Mouse (Mus musculus): ENCODE measurements at regions not wholly inside any gene's neighbourhood (a gene's known extent, or its start where the extent isn't known, plus 50 kb on each side); places are given as distances from the start of the nearest gene placed in this dataset.

DNA sequence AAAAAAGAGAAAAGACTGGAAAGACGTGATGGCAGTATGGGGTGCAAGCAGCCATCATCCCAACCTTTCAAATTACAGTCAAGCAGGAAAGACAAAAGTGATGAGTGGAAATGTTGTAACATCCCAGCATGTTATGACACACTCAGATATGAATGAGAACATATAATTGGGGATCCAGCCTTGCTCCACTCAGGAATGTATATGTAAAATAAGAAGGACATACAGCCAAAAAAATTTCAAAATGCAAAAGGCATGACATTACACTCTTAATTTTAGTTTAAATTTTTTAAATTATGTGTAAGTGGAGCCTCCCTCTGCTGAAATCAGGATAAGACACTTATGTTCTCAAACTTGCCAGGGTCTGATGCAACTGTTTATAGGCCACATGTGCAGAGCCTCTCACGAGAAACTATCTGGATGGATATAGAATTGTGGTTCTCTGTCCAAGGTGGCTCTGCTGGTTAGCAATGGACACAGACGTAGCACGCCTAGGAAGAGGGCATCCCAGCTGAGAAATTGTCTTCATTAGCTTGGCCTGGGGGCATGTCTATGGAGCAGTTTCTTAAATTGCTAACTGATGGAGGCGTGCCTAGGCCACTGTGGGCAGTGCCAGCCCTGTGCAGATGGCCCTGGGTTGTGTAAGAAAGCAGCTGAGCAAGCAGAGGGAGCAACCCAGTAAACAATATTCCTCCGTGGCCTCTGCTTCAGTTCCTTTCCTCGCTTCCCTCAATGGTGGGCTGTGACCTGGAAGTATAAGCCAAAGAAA is 171.5 kb upstream of the Usp24 start:
- TF ChIP-seq CHD1 (IDR thresholded peaks at IDR 0.05; ENCODE audit: low read depth, low read length) (no peak), GATA1 (IDR thresholded peaks at IDR 0.05; ENCODE audit: low read depth, low read length) (no peak), RCOR1 (IDR thresholded peaks at IDR 0.05; ENCODE audit: low read depth, low read length) (no peak), USF1 (IDR thresholded peaks at IDR 0.05; ENCODE audit: low read depth, low read length) (no peak), ZNF384 (IDR thresholded peaks at IDR 0.05; ENCODE audit: low read depth, low read length) (no peak), SIN3A (IDR thresholded peaks at IDR 0.05; ENCODE audit: low read length) (no peak), POLR2A (IDR thresholded peaks at IDR 0.05; ENCODE audit: control insufficient read depth in 1 of 2, insufficient read depth in 1 of 2, low read depth in 1 of 2, low read length in 2 of 2, poor library complexity in 1 of 2) (no peak), HCFC1 (IDR thresholded peaks at IDR 0.05; ENCODE audit: low read depth, low read length) (no peak), MAFK (IDR thresholded peaks at IDR 0.05; ENCODE audit: borderline replicate concordance, low read depth, low read length) (no peak), E2F4 (IDR thresholded peaks at IDR 0.05; ENCODE audit: borderline replicate concordance, low read depth, low read length) (no peak)
